Mouse (Mus musculus): ENCODE measurements around the gene Atp11b.

The Atp11b gene

DNA sequence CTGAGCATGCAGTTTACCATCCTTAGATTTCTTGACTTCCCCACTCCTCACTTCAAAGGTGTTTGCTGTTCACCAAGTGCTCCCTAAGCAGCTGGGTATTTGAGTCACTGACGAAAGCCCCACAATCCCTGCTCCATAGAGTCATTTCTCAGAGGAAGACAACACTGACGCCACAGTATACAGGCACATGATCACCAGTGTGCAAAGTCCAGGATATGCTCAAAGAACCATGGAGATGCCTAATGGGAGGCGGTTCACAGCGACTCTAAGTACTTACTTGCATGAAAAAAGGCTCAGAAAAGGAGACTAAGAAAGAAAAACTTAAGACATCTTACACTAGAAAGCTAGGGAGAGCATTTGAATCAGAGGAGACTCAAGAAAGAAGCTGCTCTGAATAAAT is 8.9 kb upstream of the Atp11b start:
- Histone ChIP-seq H3K27me3 (ENCODE audit: control insufficient read depth, insufficient read depth, low read length, poor library complexity, severe bottlenecking) (no peaks in the 10 kb centered on the region), H3K36me3 (ENCODE audit: control insufficient read depth, insufficient read depth, low read length, poor library complexity, severe bottlenecking) (no peaks in the 10 kb centered on the region; the same call in 1 of the 2 replicates)
- DNase-seq (ENCODE audit: low read depth, low spot score) = no peak

DNA sequence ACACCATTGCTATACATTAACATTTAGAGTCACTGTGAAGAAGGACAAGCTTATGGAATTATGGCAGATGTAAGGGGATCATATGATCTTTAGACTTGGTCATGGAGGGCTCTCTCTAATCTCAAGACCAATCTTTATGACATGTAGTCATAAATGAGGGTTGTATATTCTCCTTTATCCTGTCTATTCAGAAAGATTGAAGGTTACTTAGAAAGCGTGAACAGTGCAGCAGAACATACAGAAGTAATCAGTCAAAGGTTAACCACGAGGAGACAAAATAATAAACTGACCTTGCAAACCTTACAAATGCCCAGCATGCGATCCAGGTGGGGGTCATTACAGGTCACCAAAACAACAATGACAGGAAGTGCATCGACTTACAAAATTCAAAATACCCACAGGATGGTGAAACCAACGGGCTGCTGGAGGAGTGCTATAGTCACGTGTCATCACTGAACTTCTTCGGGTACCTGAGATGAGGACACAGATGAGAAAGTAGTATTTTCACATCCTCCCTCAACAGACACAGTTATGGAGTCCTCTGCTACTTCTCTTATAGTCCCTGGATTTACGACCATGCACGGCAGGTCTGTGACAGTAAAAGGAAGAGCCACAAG is 7.0 kb upstream of the Atp11b start:
- peak; percentile 53 for DNase-seq (ENCODE audit: low read depth, low spot score)
- Histone ChIP-seq H3K27me3 (ENCODE audit: control insufficient read depth, insufficient read depth, low read length, poor library complexity, severe bottlenecking) (no peaks in the 10 kb centered on the region), H3K36me3 (ENCODE audit: control insufficient read depth, insufficient read depth, low read length, poor library complexity, severe bottlenecking) (no peaks in the 10 kb centered on the region; the same call in 1 of the 2 replicates)

- no peaks in the 10 kb centered on the region for H3K27me3 ChIP-seq (ENCODE audit: control insufficient read depth, insufficient read depth, low read length, poor library complexity, severe bottlenecking)
- no peaks in the 10 kb centered on the region for H3K36me3 ChIP-seq (ENCODE audit: control insufficient read depth, insufficient read depth, low read length, poor library complexity, severe bottlenecking)
- DNase-seq (ENCODE audit: low read depth, low spot score) = peak; percentile 33
Observed at GRCm38 (mm10) chr3:35750286-35750685, 3.6 kb upstream of the Atp11b start.

DNA sequence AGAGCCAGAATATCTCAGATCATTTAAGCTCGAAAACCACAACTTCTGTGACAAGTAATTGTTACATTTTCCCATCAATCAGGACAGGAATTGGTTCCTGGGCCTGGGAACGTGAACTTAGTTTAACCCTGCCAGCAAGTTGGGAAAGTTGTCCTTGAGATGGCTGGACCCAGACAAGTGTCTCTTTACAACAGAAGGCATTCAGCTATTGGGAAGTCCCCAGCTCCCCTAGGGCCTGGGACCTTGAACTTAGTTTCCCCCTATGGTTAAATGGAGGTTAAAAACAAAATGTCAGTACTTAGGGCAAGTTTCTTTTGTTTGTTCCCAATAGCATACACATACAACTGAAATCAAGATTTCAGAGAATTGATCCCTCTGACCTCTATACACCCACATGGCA is 2.2 kb upstream of the Atp11b start:
- H3K36me3 ChIP-seq (ENCODE audit: control insufficient read depth, insufficient read depth, low read length, poor library complexity, severe bottlenecking) = no peaks in the 10 kb centered on the region
- H3K27me3 ChIP-seq (ENCODE audit: control insufficient read depth, insufficient read depth, low read length, poor library complexity, severe bottlenecking) = no peaks in the 10 kb centered on the region
- no peak for DNase-seq (ENCODE audit: low read depth, low spot score)

DNA sequence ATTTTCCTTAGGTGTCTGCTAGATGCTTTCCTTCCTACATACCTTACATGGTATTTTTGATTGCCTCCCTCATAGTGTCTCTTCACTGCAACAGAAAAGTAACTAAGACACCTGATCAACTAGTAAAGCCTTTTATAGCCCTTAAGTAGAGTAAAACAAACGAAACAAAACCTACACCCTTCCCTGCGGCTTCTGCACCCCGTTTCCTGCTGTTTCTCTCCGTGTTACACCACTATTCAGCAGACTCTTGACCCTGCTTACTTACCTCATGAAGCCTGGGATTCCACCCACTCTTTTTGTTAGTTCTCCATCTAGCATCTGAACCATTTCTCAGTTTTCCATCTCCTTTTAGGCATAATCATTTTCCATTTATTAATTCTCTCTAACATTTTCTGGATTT is 8.8 kb downstream of the Atp11b start:
- DNase-seq (ENCODE audit: low read depth, low spot score) = no peak
- Histone ChIP-seq H3K27me3 (ENCODE audit: control insufficient read depth, insufficient read depth, low read length, poor library complexity, severe bottlenecking) (no peaks in the 10 kb centered on the region), H3K36me3 (ENCODE audit: control insufficient read depth, insufficient read depth, low read length, poor library complexity, severe bottlenecking) (no peaks in the 10 kb centered on the region)

DNA sequence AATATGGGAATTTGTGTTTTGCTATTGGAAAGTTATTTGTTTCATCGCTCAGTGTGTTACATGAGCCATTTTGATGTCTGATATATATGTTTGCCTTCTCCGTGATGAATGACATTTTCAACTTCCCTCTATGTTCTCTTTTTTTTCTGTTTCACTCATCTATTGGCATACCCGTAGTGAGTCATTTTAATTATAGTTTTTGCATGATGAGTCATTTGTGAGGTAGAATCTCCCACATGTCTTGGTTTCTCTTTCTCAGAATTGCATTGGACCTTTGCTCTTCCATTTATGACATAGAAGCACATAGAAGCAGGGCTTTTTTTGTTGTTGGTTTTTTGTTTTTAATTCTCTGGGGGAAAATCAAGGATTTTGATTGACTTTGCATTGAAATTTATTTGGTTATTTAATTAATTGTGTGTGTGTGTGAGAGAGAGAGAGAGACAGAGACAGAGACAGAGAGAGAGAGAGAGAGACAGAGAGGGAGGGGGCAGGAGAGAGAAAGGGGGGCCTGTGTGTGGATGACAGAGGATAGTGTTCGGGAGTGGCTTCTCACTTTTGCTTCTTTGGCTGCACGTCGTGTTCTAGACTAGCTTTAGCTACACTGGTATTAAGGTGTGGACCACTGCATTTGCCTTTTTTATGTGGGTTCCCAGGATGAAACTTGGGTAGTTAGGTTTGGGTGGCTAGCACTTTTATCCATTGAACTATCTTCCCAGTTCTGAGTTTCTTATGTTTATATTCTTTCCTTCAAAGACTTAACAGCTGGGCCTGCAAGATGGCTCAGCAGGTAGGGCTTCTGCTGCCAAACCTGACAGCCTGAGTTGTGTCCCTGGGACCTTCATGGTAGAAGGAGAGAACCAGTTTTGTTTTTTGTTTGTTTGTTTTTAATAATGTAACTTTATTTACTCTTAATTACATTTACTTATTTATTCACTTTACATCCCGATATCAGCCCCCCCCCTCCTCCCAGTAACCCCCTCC is 11.0 kb downstream of the Atp11b start:
- peak; percentile 48 for DNase-seq (ENCODE audit: low read depth, low spot score)
- Histone ChIP-seq H3K27me3 (ENCODE audit: control insufficient read depth, insufficient read depth, low read length, poor library complexity, severe bottlenecking) (no peaks in the 10 kb centered on the region), H3K36me3 (ENCODE audit: control insufficient read depth, insufficient read depth, low read length, poor library complexity, severe bottlenecking) (no peaks in the 10 kb centered on the region)

GRCm38 (mm10) chr3:35779748-35780147 is 25.8 kb downstream of the Atp11b start:
- no peaks in the 10 kb centered on the region for H3K27me3 ChIP-seq (ENCODE audit: control insufficient read depth, insufficient read depth, low read length, poor library complexity, severe bottlenecking)
- DNase-seq (ENCODE audit: low read depth, low spot score) = no peak
- 0 out of 2 replicates have a peak, but pooled peaks cover 2% of the 10 kb centered on the region for H3K36me3 ChIP-seq (ENCODE audit: control insufficient read depth, insufficient read depth, low read length, poor library complexity, severe bottlenecking)

DNA sequence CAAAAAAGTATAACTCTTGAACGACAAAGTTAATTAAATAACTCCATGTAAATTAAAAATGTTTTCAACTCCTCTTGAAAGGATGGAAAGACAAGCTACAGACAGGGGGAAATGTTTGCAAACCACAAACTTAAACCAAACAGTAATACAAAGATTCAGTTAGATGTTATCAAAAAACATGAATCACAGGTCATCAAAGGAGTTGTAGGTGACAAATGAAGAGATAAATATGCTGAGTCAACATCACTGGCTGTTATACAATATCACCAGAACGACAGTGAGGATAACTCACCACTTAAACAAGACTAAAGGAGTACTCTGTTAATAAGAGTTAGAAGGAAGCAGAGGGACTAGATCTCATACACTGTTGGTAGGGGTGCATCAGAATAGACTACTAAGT is 48.1 kb downstream of the Atp11b start:
- DNase-seq (ENCODE audit: low read depth, low spot score) = no peak
- H3K27me3 ChIP-seq (ENCODE audit: control insufficient read depth, insufficient read depth, low read length, poor library complexity, severe bottlenecking) = no peaks in the 10 kb centered on the region
- H3K36me3 ChIP-seq (ENCODE audit: control insufficient read depth, insufficient read depth, low read length, poor library complexity, severe bottlenecking) = peaks cover 12% of the 10 kb centered on the region

DNA sequence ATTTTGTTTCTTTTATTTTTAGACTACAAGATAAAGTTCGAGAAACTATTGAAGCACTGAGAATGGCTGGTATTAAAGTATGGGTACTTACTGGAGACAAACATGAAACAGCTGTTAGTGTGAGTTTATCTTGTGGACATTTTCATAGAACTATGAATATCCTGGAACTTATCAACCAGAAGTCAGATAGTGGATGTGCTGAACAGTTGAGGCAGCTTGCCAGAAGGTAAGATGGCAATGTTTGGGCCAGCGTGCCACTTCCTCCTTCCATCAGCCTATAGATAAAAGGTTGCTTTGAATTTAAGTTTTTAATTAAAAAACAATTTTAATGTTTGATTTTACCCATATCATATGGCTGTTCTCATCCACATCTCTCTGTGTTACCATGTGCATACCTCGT is 66.0 kb downstream of the Atp11b start:
- H3K36me3 ChIP-seq (ENCODE audit: control insufficient read depth, insufficient read depth, low read length, poor library complexity, severe bottlenecking) = peaks cover 9% of the 10 kb centered on the region
- H3K27me3 ChIP-seq (ENCODE audit: control insufficient read depth, insufficient read depth, low read length, poor library complexity, severe bottlenecking) = no peaks in the 10 kb centered on the region
- no peak for DNase-seq (ENCODE audit: low read depth, low spot score)

DNA sequence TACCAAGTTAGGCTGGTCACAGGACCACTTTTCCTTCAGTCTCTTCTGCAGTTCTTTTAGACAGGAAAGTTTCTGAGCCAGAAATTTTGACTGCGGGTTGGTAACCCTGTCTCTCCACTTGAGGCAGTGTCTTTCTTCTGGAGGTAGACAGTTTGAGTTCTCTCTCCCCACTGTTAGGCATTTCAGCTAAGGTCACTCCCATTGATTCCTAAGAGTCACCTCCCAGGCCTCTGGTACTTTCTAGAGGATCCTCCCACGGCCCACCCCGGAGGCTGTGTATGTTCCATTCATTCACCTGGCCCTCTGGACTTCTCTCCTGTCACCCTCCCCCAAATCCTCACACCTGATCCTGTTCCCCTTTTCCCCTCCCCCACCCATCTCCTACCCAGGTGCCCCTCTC is 68.1 kb downstream of the Atp11b start:
- Histone ChIP-seq H3K36me3 (ENCODE audit: control insufficient read depth, insufficient read depth, low read length, poor library complexity, severe bottlenecking) (peaks cover 9% of the 10 kb centered on the region), H3K27me3 (ENCODE audit: control insufficient read depth, insufficient read depth, low read length, poor library complexity, severe bottlenecking) (no peaks in the 10 kb centered on the region)
- DNase-seq (ENCODE audit: low read depth, low spot score) = no peak

GRCm38 (mm10) chr3:35849326-35849725 is 95.4 kb downstream of the Atp11b start:
- H3K27me3 ChIP-seq (ENCODE audit: control insufficient read depth, insufficient read depth, low read length, poor library complexity, severe bottlenecking) = no peaks in the 10 kb centered on the region
- no peaks in the 10 kb centered on the region; the same call in 1 of the 2 replicates for H3K36me3 ChIP-seq (ENCODE audit: control insufficient read depth, insufficient read depth, low read length, poor library complexity, severe bottlenecking)
- DNase-seq (ENCODE audit: low read depth, low spot score) = no peak

DNA sequence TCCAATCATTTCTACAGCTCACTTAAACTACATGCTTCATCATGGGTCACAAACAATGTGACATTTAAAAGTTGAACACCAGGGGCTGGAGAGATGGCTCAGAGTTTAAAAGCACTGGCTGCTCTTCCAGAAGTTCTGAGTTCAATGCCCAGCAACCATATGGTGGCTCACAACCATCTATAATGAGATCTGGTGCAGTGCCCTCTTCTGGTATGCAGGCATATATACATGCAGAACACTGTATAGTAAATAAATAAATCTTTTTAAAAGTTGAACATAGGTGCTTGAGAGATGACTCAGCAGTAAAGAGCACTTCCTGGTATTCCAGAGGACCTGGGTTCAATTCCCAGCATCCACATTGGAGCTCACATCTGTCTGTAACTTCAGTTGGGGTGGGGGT is 129.4 kb downstream of the Atp11b start:
- H3K27me3 ChIP-seq (ENCODE audit: control insufficient read depth, insufficient read depth, low read length, poor library complexity, severe bottlenecking) = no peaks in the 10 kb centered on the region
- peak; percentile 38 for DNase-seq (ENCODE audit: low read depth, low spot score)
- H3K36me3 ChIP-seq (ENCODE audit: control insufficient read depth, insufficient read depth, low read length, poor library complexity, severe bottlenecking) = no peaks in the 10 kb centered on the region

- DNase-seq (ENCODE audit: low read depth, low spot score) = no peak
- Histone ChIP-seq H3K27me3 (ENCODE audit: control insufficient read depth, insufficient read depth, low read length, poor library complexity, severe bottlenecking) (no peaks in the 10 kb centered on the region), H3K36me3 (ENCODE audit: control insufficient read depth, insufficient read depth, low read length, poor library complexity, severe bottlenecking) (no peaks in the 10 kb centered on the region)
Observed at GRCm38 (mm10) chr3:35889531-35889930, 135.6 kb downstream of the Atp11b start.

- H3K27me3 ChIP-seq (ENCODE audit: control insufficient read depth, insufficient read depth, low read length, poor library complexity, severe bottlenecking) = no peaks in the 10 kb centered on the region
- DNase-seq (ENCODE audit: low read depth, low spot score) = no peak
- H3K36me3 ChIP-seq (ENCODE audit: control insufficient read depth, insufficient read depth, low read length, poor library complexity, severe bottlenecking) = no peaks in the 10 kb centered on the region
Observed at GRCm38 (mm10) chr3:35891123-35891522, 137.2 kb downstream of the Atp11b start.

DNA sequence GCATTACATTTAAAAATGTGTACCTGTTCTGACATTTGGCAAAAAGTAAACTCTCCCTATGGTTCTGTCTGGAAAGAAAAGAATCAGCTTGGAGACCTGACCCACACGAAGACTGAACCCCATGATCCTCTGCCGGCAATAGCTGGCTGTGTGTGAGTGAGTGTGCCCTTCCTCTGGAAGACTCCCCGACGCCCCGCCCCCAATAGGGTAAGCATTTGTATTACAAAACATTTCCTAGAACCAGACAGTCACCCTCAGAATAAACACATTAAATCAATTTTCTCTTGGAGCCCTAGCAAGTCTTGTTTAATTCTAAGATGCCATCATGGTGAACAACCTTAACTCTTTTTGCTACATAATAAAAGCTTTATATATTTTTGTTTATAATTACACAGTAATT is 139.2 kb downstream of the Atp11b start:
- no peak for DNase-seq (ENCODE audit: low read depth, low spot score)
- Histone ChIP-seq H3K27me3 (ENCODE audit: control insufficient read depth, insufficient read depth, low read length, poor library complexity, severe bottlenecking) (no peaks in the 10 kb centered on the region), H3K36me3 (ENCODE audit: control insufficient read depth, insufficient read depth, low read length, poor library complexity, severe bottlenecking) (no peaks in the 10 kb centered on the region)

Measured in splenic B cell, adult 2 months (primary cell).